Mouse (Mus musculus): ENCODE data around the gene Ptgfrn. TPM values are rescaled to one million over a fixed set of nuclear protein-coding genes. Genes with fewer than 3 reads are reported as not detected.

Gene Ptgfrn
- polyA plus RNA-seq, 1 experiment = 62.8 TPM

DNA sequence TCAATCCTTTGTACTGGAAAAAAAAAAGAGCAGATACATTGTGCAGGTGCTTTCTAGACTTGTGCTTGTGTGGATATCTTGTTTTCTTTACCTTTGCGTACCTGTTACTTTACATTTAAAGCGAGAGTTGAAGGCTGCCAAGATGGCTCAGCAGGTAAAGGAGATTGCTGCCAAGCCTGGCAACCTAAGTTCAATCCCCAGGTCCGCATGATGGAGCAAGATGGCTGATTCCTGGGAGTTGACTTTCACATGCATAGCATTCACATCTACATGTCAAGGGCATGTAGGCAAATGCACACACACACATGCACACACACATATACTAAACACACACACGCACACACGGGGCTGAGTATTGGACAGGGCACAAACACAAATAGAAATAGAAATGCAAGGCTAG lies 14.6 kb upstream of the Ptgfrn start:
- no peak overlapping the region for H3K4me3 ChIP-seq
- no peak for TF ChIP-seq REST (IDR thresholded peaks at IDR 0.05; ENCODE audit: insufficient read depth, insufficient read length)
- no peak for TF ChIP-seq POLR2AphosphoS2 (IDR thresholded peaks at IDR 0.05; ENCODE audit: insufficient read length, low read depth)
- TF ChIP-seq SRF (IDR thresholded peaks at IDR 0.05; ENCODE audit: control insufficient read depth, insufficient read length, low read depth) = no peak
- TF ChIP-seq CEBPB (IDR thresholded peaks at IDR 0.05; ENCODE audit: insufficient read depth, poor library complexity, severe bottlenecking) = no peak
- no peak for TF ChIP-seq POLR2A (IDR thresholded peaks at IDR 0.05; ENCODE audit: insufficient read length, low read depth)
- no peak for TF ChIP-seq TCF12 (IDR thresholded peaks at IDR 0.05; ENCODE audit: insufficient read depth, poor library complexity, severe bottlenecking)
- H3ac ChIP-seq (ENCODE audit: control insufficient read depth, insufficient read length) = no peak overlapping the region
- no peak overlapping the region for H3K4me2 ChIP-seq (ENCODE audit: low read depth)
- no peaks in the 10 kb centered on the region for H3K36me3 ChIP-seq (ENCODE audit: control insufficient read depth, insufficient read depth)
- no peaks in the 10 kb centered on the region for H3K27me3 ChIP-seq (ENCODE audit: control insufficient read depth, insufficient read depth, insufficient read length)
- H3K79me2 ChIP-seq (ENCODE audit: control insufficient read depth, insufficient read depth) = no peaks in the 10 kb centered on the region

DNA sequence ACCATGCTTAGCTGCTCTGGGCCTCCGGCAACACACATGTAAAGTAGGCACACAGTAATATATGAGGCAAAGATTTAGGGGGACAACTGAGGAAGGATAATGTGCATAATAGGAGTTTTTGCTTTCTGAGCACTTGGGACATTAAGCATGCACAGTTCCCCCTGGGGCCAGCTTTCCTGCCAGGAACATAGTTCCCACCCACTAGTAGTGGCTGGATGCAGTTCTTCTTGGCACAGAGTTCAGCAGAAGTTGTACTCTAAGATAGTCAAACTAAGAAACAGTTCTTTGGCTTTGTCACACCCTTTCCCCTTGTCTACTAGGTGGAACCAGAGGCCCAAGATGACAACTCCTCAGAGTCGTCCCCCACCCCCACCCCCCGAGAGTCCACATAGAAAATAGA lies 12.4 kb upstream of the Ptgfrn start:
- no peaks in the 10 kb centered on the region for H3K27me3 ChIP-seq (ENCODE audit: control insufficient read depth, insufficient read depth, insufficient read length)
- no peak overlapping the region for H3K4me3 ChIP-seq
- no peak for TF ChIP-seq TCF12 (IDR thresholded peaks at IDR 0.05; ENCODE audit: insufficient read depth, poor library complexity, severe bottlenecking)
- TF ChIP-seq CEBPB (IDR thresholded peaks at IDR 0.05; ENCODE audit: insufficient read depth, poor library complexity, severe bottlenecking) = no peak
- TF ChIP-seq SRF (IDR thresholded peaks at IDR 0.05; ENCODE audit: control insufficient read depth, insufficient read length, low read depth) = no peak
- no peak for TF ChIP-seq POLR2AphosphoS2 (IDR thresholded peaks at IDR 0.05; ENCODE audit: insufficient read length, low read depth)
- no peak for TF ChIP-seq MAX (IDR thresholded peaks at IDR 0.05; ENCODE audit: low read depth)
- no peak overlapping the region for H3ac ChIP-seq (ENCODE audit: control insufficient read depth, insufficient read length)
- no peaks in the 10 kb centered on the region for H3K36me3 ChIP-seq (ENCODE audit: control insufficient read depth, insufficient read depth)
- no peak overlapping the region for H3K4me2 ChIP-seq (ENCODE audit: low read depth)
- H3K79me2 ChIP-seq (ENCODE audit: control insufficient read depth, insufficient read depth) = no peaks in the 10 kb centered on the region

DNA sequence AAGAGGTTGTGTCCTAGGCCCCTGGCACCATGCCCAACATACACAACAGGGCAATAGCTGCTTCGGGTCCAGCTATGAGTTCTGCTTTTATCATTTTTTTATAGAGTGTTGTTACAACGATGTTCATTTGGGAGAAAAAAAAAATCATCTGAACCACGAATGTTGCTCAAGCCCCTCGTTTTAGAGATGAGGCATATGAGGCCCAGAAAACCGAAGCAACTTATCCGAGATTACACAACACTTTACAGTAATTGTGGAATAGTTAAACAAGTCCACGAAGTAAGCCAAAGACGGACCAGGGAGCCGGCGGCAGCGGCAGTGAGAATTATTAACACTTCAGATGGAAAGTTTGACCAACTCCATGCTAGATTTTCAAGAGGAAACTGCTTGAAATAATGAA lies 7.7 kb upstream of the Ptgfrn start:
- Histone ChIP-seq H3ac (ENCODE audit: control insufficient read depth, insufficient read length) (no peak overlapping the region), H3K4me2 (ENCODE audit: low read depth) (no peak overlapping the region), H3K79me2 (ENCODE audit: control insufficient read depth, insufficient read depth) (no peaks in the 10 kb centered on the region), H3K27me3 (ENCODE audit: control insufficient read depth, insufficient read depth, insufficient read length) (no peaks in the 10 kb centered on the region), H3K4me3 (no peak overlapping the region), H3K36me3 (ENCODE audit: control insufficient read depth, insufficient read depth) (no peaks in the 10 kb centered on the region)
- TF ChIP-seq USF1 (IDR thresholded peaks at IDR 0.05; ENCODE audit: low read depth) (no peak), REST (IDR thresholded peaks at IDR 0.05; ENCODE audit: insufficient read depth, insufficient read length) (no peak), POLR2A (IDR thresholded peaks at IDR 0.05; ENCODE audit: insufficient read length, low read depth) (no peak), TCF12 (IDR thresholded peaks at IDR 0.05; ENCODE audit: insufficient read depth, poor library complexity, severe bottlenecking) (no peak), MAX (IDR thresholded peaks at IDR 0.05; ENCODE audit: low read depth) (no peak), SRF (IDR thresholded peaks at IDR 0.05; ENCODE audit: control insufficient read depth, insufficient read length, low read depth) (no peak), MYOG (IDR thresholded peaks at IDR 0.05; ENCODE audit: control insufficient read depth in 1 of 3, insufficient read depth in 1 of 3, insufficient read length in 2 of 3, low read depth in 2 of 3) (no peak), E2F4 (IDR thresholded peaks at IDR 0.05; ENCODE audit: insufficient read depth) (no peak), CEBPB (IDR thresholded peaks at IDR 0.05; ENCODE audit: insufficient read depth, poor library complexity, severe bottlenecking) (no peak), TCF3 (IDR thresholded peaks at IDR 0.05; ENCODE audit: insufficient read length, low read depth) (no peak), MYOD1 (IDR thresholded peaks at IDR 0.05; ENCODE audit: control insufficient read depth in 1 of 3, insufficient read length in 2 of 3, low read depth in 2 of 3) (no peak), POLR2AphosphoS2 (IDR thresholded peaks at IDR 0.05; ENCODE audit: insufficient read length, low read depth) (no peak)

DNA sequence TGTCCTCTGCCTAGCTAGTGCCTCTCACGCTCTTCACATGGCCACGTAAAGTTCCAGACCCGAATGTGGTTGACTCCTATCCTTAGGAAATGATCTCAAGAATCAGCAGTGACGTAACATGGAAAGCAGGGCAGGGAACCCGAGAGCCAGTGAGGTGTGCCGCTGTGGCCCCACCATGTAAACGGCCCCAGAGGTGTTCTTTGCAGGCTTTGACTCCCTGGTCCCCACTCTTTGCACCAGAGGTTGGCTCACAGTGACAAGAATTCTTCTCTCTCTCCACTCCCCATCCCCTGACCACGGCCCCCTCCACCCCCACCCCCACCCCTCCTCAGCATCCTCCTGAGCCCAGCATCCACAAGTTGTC lies 7.3 kb upstream of the Ptgfrn start:
- Histone ChIP-seq H3ac (ENCODE audit: control insufficient read depth, insufficient read length) (no peak overlapping the region), H3K4me2 (ENCODE audit: low read depth) (no peak overlapping the region), H3K36me3 (ENCODE audit: control insufficient read depth, insufficient read depth) (no peaks in the 10 kb centered on the region), H3K27me3 (ENCODE audit: control insufficient read depth, insufficient read depth, insufficient read length) (no peaks in the 10 kb centered on the region), H3K79me2 (ENCODE audit: control insufficient read depth, insufficient read depth) (no peaks in the 10 kb centered on the region), H3K4me3 (no peak overlapping the region)
- no peak for TF ChIP-seq REST (IDR thresholded peaks at IDR 0.05; ENCODE audit: insufficient read depth, insufficient read length)
- TF ChIP-seq CEBPB (IDR thresholded peaks at IDR 0.05; ENCODE audit: insufficient read depth, poor library complexity, severe bottlenecking) = no peak
- no peak for TF ChIP-seq MYOD1 (IDR thresholded peaks at IDR 0.05; ENCODE audit: control insufficient read depth in 1 of 3, insufficient read length in 2 of 3, low read depth in 2 of 3)
- no peak for TF ChIP-seq TCF3 (IDR thresholded peaks at IDR 0.05; ENCODE audit: insufficient read length, low read depth)
- TF ChIP-seq E2F4 (IDR thresholded peaks at IDR 0.05; ENCODE audit: insufficient read depth) = no peak
- no peak for TF ChIP-seq POLR2AphosphoS2 (IDR thresholded peaks at IDR 0.05; ENCODE audit: insufficient read length, low read depth)
- TF ChIP-seq SRF (IDR thresholded peaks at IDR 0.05; ENCODE audit: control insufficient read depth, insufficient read length, low read depth) = no peak
- TF ChIP-seq TCF12 (IDR thresholded peaks at IDR 0.05; ENCODE audit: insufficient read depth, poor library complexity, severe bottlenecking) = no peak
- no peak for TF ChIP-seq POLR2A (IDR thresholded peaks at IDR 0.05; ENCODE audit: insufficient read length, low read depth)
- TF ChIP-seq MAX (IDR thresholded peaks at IDR 0.05; ENCODE audit: low read depth) = no peak
- TF ChIP-seq USF1 (IDR thresholded peaks at IDR 0.05; ENCODE audit: low read depth) = no peak
- no peak for TF ChIP-seq MYOG (IDR thresholded peaks at IDR 0.05; ENCODE audit: control insufficient read depth in 1 of 3, insufficient read depth in 1 of 3, insufficient read length in 2 of 3, low read depth in 2 of 3)

Measured in myocyte (in vitro differentiated cells).